Mouse (Mus musculus): ENCODE results near the gene Dcun1d4.
"Not testable (repeated sequence)": the region's sequence is repeated elsewhere in the genome, so short reads cannot be mapped to it uniquely, and the experiment has no call there.

The Dcun1d4 gene

GRCm38 (mm10) chr5:73548838-73549237, 68.0 kb downstream of the Dcun1d4 start:
- DNase-seq: no peak

- no peak for DNase-seq
These were observed 71.0 kb downstream of the Dcun1d4 start for GRCm38 (mm10) chr5:73551836-73552235.

- DNase-seq: no peak
These were observed 73.1 kb downstream of the Dcun1d4 start for GRCm38 (mm10) chr5:73553903-73554302.

GRCm38 (mm10) chr5:73555096-73555852, 74.5 kb downstream of the Dcun1d4 start:
- no peak for DNase-seq

- no peak for DNase-seq
These were observed 76.1 kb downstream of the Dcun1d4 start for GRCm38 (mm10) chr5:73556733-73557425.

- no peak for DNase-seq
These were observed 78.0 kb downstream of the Dcun1d4 start for GRCm38 (mm10) chr5:73558756-73559155.

- no peak for DNase-seq
These were observed 83.2 kb downstream of the Dcun1d4 start for GRCm38 (mm10) chr5:73564038-73564437.

GRCm38 (mm10) chr5:73566119-73566518, 85.3 kb downstream of the Dcun1d4 start:
- no peak for DNase-seq

- DNase-seq: no peak
These were observed 86.1 kb downstream of the Dcun1d4 start for GRCm38 (mm10) chr5:73566892-73567291.

- DNase-seq: no peak
These were observed 88.4 kb downstream of the Dcun1d4 start for GRCm38 (mm10) chr5:73569181-73569580.

- DNase-seq: no peak
These were observed 90.8 kb downstream of the Dcun1d4 start for GRCm38 (mm10) chr5:73571395-73572156.

GRCm38 (mm10) chr5:73572846-73573245, 92.0 kb downstream of the Dcun1d4 start:
- no peak for DNase-seq

- no peak for DNase-seq
These were observed 93.0 kb downstream of the Dcun1d4 start for GRCm38 (mm10) chr5:73573789-73574188.

GRCm38 (mm10) chr5:73574616-73575015, 93.8 kb downstream of the Dcun1d4 start:
- no peak for DNase-seq

- DNase-seq: no peak
These were observed 95.9 kb downstream of the Dcun1d4 start for GRCm38 (mm10) chr5:73576708-73577107.

- no peak for DNase-seq
These were observed 97.3 kb downstream of the Dcun1d4 start for GRCm38 (mm10) chr5:73578131-73578530.

- DNase-seq: not testable (repeated sequence)
These were observed 103.2 kb downstream of the Dcun1d4 start for GRCm38 (mm10) chr5:73584011-73584410.

GRCm38 (mm10) chr5:73585212-73586115, 104.7 kb downstream of the Dcun1d4 start:
- no peak for DNase-seq

GRCm38 (mm10) chr5:73586597-73586996, 105.8 kb downstream of the Dcun1d4 start:
- no peak for DNase-seq

- no peak for DNase-seq
These were observed 106.3 kb downstream of the Dcun1d4 start for GRCm38 (mm10) chr5:73587119-73587518.

GRCm38 (mm10) chr5:73598943-73599695, 118.3 kb downstream of the Dcun1d4 start:
- DNase-seq: no peak

GRCm38 (mm10) chr5:73599991-73600390, 119.2 kb downstream of the Dcun1d4 start:
- no peak for DNase-seq

All from B cell, adult 2 months (primary cell).